Mouse (Mus musculus): ENCODE data around the gene Nsd1. TPM values are rescaled to one million over a fixed set of nuclear protein-coding genes. Genes with fewer than 3 reads are reported as not detected.

Gene Nsd1
- polyA plus RNA-seq, 1 experiment from 2014 or later = 44.6 TPM

- no peak for ATAC-seq (ENCODE audit: insufficient read depth, low FRiP score)
- Histone ChIP-seq H3K4me3 (replicated peaks; ENCODE audit: low read length) (no peak overlapping the region), H3K27ac (ENCODE audit: low read length) (no peak overlapping the region), H3K9ac (ENCODE audit: low read length) (no peak overlapping the region), H3K4me1 (ENCODE audit: control insufficient read depth, insufficient read depth, low read length) (no peaks in the 10 kb centered on the region), H3K27me3 (ENCODE audit: control insufficient read depth, insufficient read depth, low read length) (no peaks in the 10 kb centered on the region), H3K9me3 (replicated peaks; ENCODE audit: control insufficient read depth, low read length) (no peaks in the 10 kb centered on the region), H3K36me3 (ENCODE audit: control insufficient read depth, insufficient read depth, low read length) (peaks cover 7% of the 10 kb centered on the region), H3K4me2 (ENCODE audit: low read depth, low read length) (no peak overlapping the region)
- WGBS = 53% methylated on average over 3 of the region's 3 CpGs
Observed at GRCm38 (mm10) chr13:55255052-55255652, 45.6 kb downstream of the Nsd1 start.

- over 99% methylated on average over 3 of the region's 3 CpGs for WGBS
- H3K9me3 ChIP-seq (replicated peaks; ENCODE audit: control insufficient read depth, low read length) = no peaks in the 10 kb centered on the region
- H3K9ac ChIP-seq (ENCODE audit: low read length) = no peak overlapping the region
- ATAC-seq (ENCODE audit: insufficient read depth, low FRiP score) = no peak
- H3K27ac ChIP-seq (ENCODE audit: low read length) = no peak overlapping the region
- H3K27me3 ChIP-seq (ENCODE audit: control insufficient read depth, insufficient read depth, low read length) = no peaks in the 10 kb centered on the region
- no peaks in the 10 kb centered on the region for H3K4me1 ChIP-seq (ENCODE audit: control insufficient read depth, insufficient read depth, low read length)
- H3K4me2 ChIP-seq (ENCODE audit: low read depth, low read length) = no peak overlapping the region
- H3K4me3 ChIP-seq (replicated peaks; ENCODE audit: low read length) = no peak overlapping the region
- H3K36me3 ChIP-seq (ENCODE audit: control insufficient read depth, insufficient read depth, low read length) = peaks cover 14% of the 10 kb centered on the region
Observed at GRCm38 (mm10) chr13:55258651-55259050, 49.1 kb downstream of the Nsd1 start.

- no peak for ATAC-seq (ENCODE audit: insufficient read depth, low FRiP score)
- H3K9me3 ChIP-seq (replicated peaks; ENCODE audit: control insufficient read depth, low read length) = no peaks in the 10 kb centered on the region
- H3K4me3 ChIP-seq (replicated peaks; ENCODE audit: low read length) = no peak overlapping the region
- H3K27me3 ChIP-seq (ENCODE audit: control insufficient read depth, insufficient read depth, low read length) = no peaks in the 10 kb centered on the region
- H3K4me2 ChIP-seq (ENCODE audit: low read depth, low read length) = no peak overlapping the region
- H3K36me3 ChIP-seq (ENCODE audit: control insufficient read depth, insufficient read depth, low read length) = peaks cover 23% of the 10 kb centered on the region
- H3K9ac ChIP-seq (ENCODE audit: low read length) = no peak overlapping the region
- H3K4me1 ChIP-seq (ENCODE audit: control insufficient read depth, insufficient read depth, low read length) = no peaks in the 10 kb centered on the region
- 95% methylated on average over 8 of the region's 8 CpGs for WGBS
- H3K27ac ChIP-seq (ENCODE audit: low read length) = no peak overlapping the region
Observed at GRCm38 (mm10) chr13:55261521-55261920, 51.9 kb downstream of the Nsd1 start.

GRCm38 (mm10) chr13:55262096-55262495 lies 52.5 kb downstream of the Nsd1 start:
- Histone ChIP-seq H3K9me3 (replicated peaks; ENCODE audit: control insufficient read depth, low read length) (no peaks in the 10 kb centered on the region), H3K4me3 (replicated peaks; ENCODE audit: low read length) (no peak overlapping the region), H3K27ac (ENCODE audit: low read length) (no peak overlapping the region), H3K4me1 (ENCODE audit: control insufficient read depth, insufficient read depth, low read length) (no peaks in the 10 kb centered on the region), H3K4me2 (ENCODE audit: low read depth, low read length) (no peak overlapping the region), H3K27me3 (ENCODE audit: control insufficient read depth, insufficient read depth, low read length) (no peaks in the 10 kb centered on the region), H3K36me3 (ENCODE audit: control insufficient read depth, insufficient read depth, low read length) (peaks cover 23% of the 10 kb centered on the region), H3K9ac (ENCODE audit: low read length) (no peak overlapping the region)
- no peak for ATAC-seq (ENCODE audit: insufficient read depth, low FRiP score)

GRCm38 (mm10) chr13:55277203-55277602 lies 67.6 kb downstream of the Nsd1 start:
- Histone ChIP-seq H3K4me1 (ENCODE audit: control insufficient read depth, insufficient read depth, low read length) (no peaks in the 10 kb centered on the region), H3K4me3 (replicated peaks; ENCODE audit: low read length) (no peak overlapping the region), H3K9ac (ENCODE audit: low read length) (no peak overlapping the region), H3K9me3 (replicated peaks; ENCODE audit: control insufficient read depth, low read length) (no peaks in the 10 kb centered on the region), H3K4me2 (ENCODE audit: low read depth, low read length) (no peak overlapping the region), H3K27me3 (ENCODE audit: control insufficient read depth, insufficient read depth, low read length) (no peaks in the 10 kb centered on the region), H3K36me3 (ENCODE audit: control insufficient read depth, insufficient read depth, low read length) (peaks cover 25% of the 10 kb centered on the region; the same call in 1 of the 2 replicates), H3K27ac (ENCODE audit: low read length) (no peak overlapping the region)
- no peak for ATAC-seq (ENCODE audit: insufficient read depth, low FRiP score)
- WGBS = 90% methylated on average over 5 of the region's 5 CpGs

GRCm38 (mm10) chr13:55277646-55278045 lies 68.1 kb downstream of the Nsd1 start:
- 79% methylated on average over 5 of the region's 5 CpGs for WGBS
- H3K4me1 ChIP-seq (ENCODE audit: control insufficient read depth, insufficient read depth, low read length) = no peaks in the 10 kb centered on the region

GRCm38 (mm10) chr13:55288854-55289253 lies 79.3 kb downstream of the Nsd1 start:
- ATAC-seq (ENCODE audit: insufficient read depth, low FRiP score) = no peak
- Histone ChIP-seq H3K4me3 (replicated peaks; ENCODE audit: low read length) (no peak overlapping the region), H3K36me3 (ENCODE audit: control insufficient read depth, insufficient read depth, low read length) (peaks cover 23% of the 10 kb centered on the region), H3K27ac (ENCODE audit: low read length) (no peak overlapping the region), H3K9me3 (replicated peaks; ENCODE audit: control insufficient read depth, low read length) (no peaks in the 10 kb centered on the region), H3K27me3 (ENCODE audit: control insufficient read depth, insufficient read depth, low read length) (no peaks in the 10 kb centered on the region), H3K4me2 (ENCODE audit: low read depth, low read length) (no peak overlapping the region), H3K9ac (ENCODE audit: low read length) (no peak overlapping the region), H3K4me1 (ENCODE audit: control insufficient read depth, insufficient read depth, low read length) (no peaks in the 10 kb centered on the region)
- WGBS = 75% methylated on average over 3 of the region's 3 CpGs

More at GRCm38 (mm10) chr13:55277646-55278045, 68.1 kb downstream of the Nsd1 start:
- Histone ChIP-seq H3K27me3 (ENCODE audit: control insufficient read depth, insufficient read depth, low read length) (no peaks in the 10 kb centered on the region), H3K36me3 (ENCODE audit: control insufficient read depth, insufficient read depth, low read length) (peaks cover 22% of the 10 kb centered on the region; the same call in 1 of the 2 replicates), H3K4me3 (replicated peaks; ENCODE audit: low read length) (no peak overlapping the region), H3K9me3 (replicated peaks; ENCODE audit: control insufficient read depth, low read length) (no peaks in the 10 kb centered on the region), H3K9ac (ENCODE audit: low read length) (no peak overlapping the region), H3K27ac (ENCODE audit: low read length) (no peak overlapping the region), H3K4me2 (ENCODE audit: low read depth, low read length) (no peak overlapping the region)
- ATAC-seq (ENCODE audit: insufficient read depth, low FRiP score) = no peak; the same call in 1 of the 2 replicates

GRCm38 (mm10) chr13:55296760-55297159 lies 87.2 kb downstream of the Nsd1 start:
- no peaks in the 10 kb centered on the region for H3K9me3 ChIP-seq (replicated peaks; ENCODE audit: control insufficient read depth, low read length)
- WGBS = 96% methylated on average over 1 of the region's 1 CpGs
- ATAC-seq (ENCODE audit: insufficient read depth, low FRiP score) = no peak
- H3K9ac ChIP-seq (ENCODE audit: low read length) = no peak overlapping the region
- peaks cover 24% of the 10 kb centered on the region for H3K36me3 ChIP-seq (ENCODE audit: control insufficient read depth, insufficient read depth, low read length)
- no peak overlapping the region for H3K27ac ChIP-seq (ENCODE audit: low read length)
- H3K4me2 ChIP-seq (ENCODE audit: low read depth, low read length) = no peak overlapping the region
- H3K27me3 ChIP-seq (ENCODE audit: control insufficient read depth, insufficient read depth, low read length) = no peaks in the 10 kb centered on the region
- no peak overlapping the region for H3K4me3 ChIP-seq (replicated peaks; ENCODE audit: low read length)
- no peaks in the 10 kb centered on the region for H3K4me1 ChIP-seq (ENCODE audit: control insufficient read depth, insufficient read depth, low read length)

- Histone ChIP-seq H3K4me3 (replicated peaks; ENCODE audit: low read length) (no peak overlapping the region), H3K36me3 (ENCODE audit: control insufficient read depth, insufficient read depth, low read length) (peaks cover 35% of the 10 kb centered on the region), H3K4me2 (ENCODE audit: low read depth, low read length) (no peak overlapping the region), H3K27ac (ENCODE audit: low read length) (no peak overlapping the region), H3K9ac (ENCODE audit: low read length) (no peak overlapping the region), H3K9me3 (replicated peaks; ENCODE audit: control insufficient read depth, low read length) (no peaks in the 10 kb centered on the region), H3K27me3 (ENCODE audit: control insufficient read depth, insufficient read depth, low read length) (no peaks in the 10 kb centered on the region), H3K4me1 (ENCODE audit: control insufficient read depth, insufficient read depth, low read length) (no peaks in the 10 kb centered on the region)
- ATAC-seq (ENCODE audit: insufficient read depth, low FRiP score) = no peak
- WGBS = 89% methylated on average over 5 of the region's 5 CpGs
Observed at GRCm38 (mm10) chr13:55300913-55301312, 91.3 kb downstream of the Nsd1 start.
